Mouse (Mus musculus) neural tube, embryonic 15.5 days (tissue): Measurements from ENCODE around the gene Pear1. TPM values are rescaled to one million over a fixed set of nuclear protein-coding genes. Genes with fewer than 3 reads are reported as not detected.
A peak's percentile ranks its signal among the peaks of the same experiment; 100 is the strongest.
"Not testable (repeated sequence)": the region's sequence is repeated elsewhere in the genome, so short reads cannot be mapped to it uniquely, and the experiment has no call there.

Experiments
- ATAC-seq: fragments of 200-750 bp; cut with Nextera tagmentation; 2 replicates; pipeline ENCODE4 v1.8.0; 2017; ENCODE audit warnings: mild to moderate bottlenecking, moderate TSS enrichment, moderate library complexity; ENCODE audit not compliant: low FRiP score
- H3K27ac ChIP-seq: fragments of 300-500 bp; sonication (generic); replicated peaks from 2 replicates; pipeline ENCODE4 v1.5.1; 2015; ENCODE audit warnings: mild to moderate bottlenecking, inconsistent platforms
- H3K27me3 ChIP-seq: fragments of 300-500 bp; sonication (generic); replicated peaks from 2 replicates; pipeline ENCODE4 v1.6.1; 2015; ENCODE audit warnings: inconsistent platforms
- H3K36me3 ChIP-seq: fragments of 300-500 bp; sonication (generic); 2 replicates; pipeline ENCODE4 v1.6.1; 2015; ENCODE audit warnings: inconsistent platforms
- H3K4me1 ChIP-seq: fragments of 300-500 bp; sonication (generic); 2 replicates; pipeline ENCODE4 v1.6.1; 2015; ENCODE audit warnings: inconsistent platforms
- H3K4me2 ChIP-seq: fragments of 300-500 bp; sonication (generic); 2 replicates; pipeline ENCODE4 v1.6.1; 2015; ENCODE audit warnings: inconsistent platforms, mild to moderate bottlenecking, moderate library complexity
- H3K4me3 ChIP-seq: fragments of 300-500 bp; sonication (generic); replicated peaks from 2 replicates; pipeline ENCODE4 v1.5.1; 2015; ENCODE audit warnings: mild to moderate bottlenecking, inconsistent platforms
- H3K9ac ChIP-seq: fragments of 300-500 bp; sonication (generic); replicated peaks from 2 replicates; pipeline ENCODE4 v1.6.1; 2015; ENCODE audit warnings: mild to moderate bottlenecking, inconsistent platforms
- H3K9me3 ChIP-seq: fragments of 300-500 bp; sonication (generic); replicated peaks from 2 replicates; pipeline ENCODE4 v1.6.1; 2016; ENCODE audit warnings: inconsistent platforms
- WGBS: fragments of 180-500 bp; shearing (Covaris S2); methylation state at CpG from one replicate; pipeline ENCODE4 v1.1.7; 2015; ENCODE audit warnings: mixed read lengths; 5-methylcytosine and 5-hydroxymethylcytosine counted together
- polyA plus RNA-seq: library from polyadenylated mRNA; unstranded; fragments of >200 nt; fragmentation: Nextera tagmentation; extraction: Ambion mirVana; gene quantifications from 2 replicates; pipeline ENCODE4 v1.2.1, GENCODE M21; 2015

Gene Pear1
- polyA plus RNA-seq = 9.1 and 13.4 TPM in 2 replicates

DNA sequence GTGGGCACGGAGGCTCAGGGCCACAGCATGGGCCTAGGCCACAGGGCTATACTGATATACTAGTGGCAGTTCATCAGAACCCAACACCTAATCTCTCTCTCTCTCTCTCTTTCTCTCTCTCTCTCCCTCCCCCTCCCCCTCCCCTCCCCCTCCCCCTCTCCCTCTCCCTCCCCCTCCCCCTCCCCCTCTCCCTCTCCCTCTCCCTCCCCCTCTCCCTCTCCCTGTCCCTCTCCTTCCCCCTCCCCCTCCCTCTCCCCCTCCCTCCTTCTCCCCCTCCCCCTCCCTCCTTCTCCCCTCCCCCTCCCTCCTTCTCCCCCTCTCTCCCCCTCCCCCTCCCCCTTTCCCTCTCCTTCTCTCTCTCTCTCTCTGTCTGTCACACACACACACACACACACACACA is at the start of gene Pear1:
Gene Pear1 (minus strand): TSS at position 101 of the 400 bp plus-strand sequence.
- H3K9me3 ChIP-seq, H3K27me3 ChIP-seq, H3K27ac ChIP-seq, ATAC-seq, H3K4me1 ChIP-seq, H3K4me3 ChIP-seq, H3K36me3 ChIP-seq, H3K9ac ChIP-seq, H3K4me2 ChIP-seq: not testable (repeated sequence)
- 92% methylated on average over 1 of the region's 1 CpGs for WGBS

DNA sequence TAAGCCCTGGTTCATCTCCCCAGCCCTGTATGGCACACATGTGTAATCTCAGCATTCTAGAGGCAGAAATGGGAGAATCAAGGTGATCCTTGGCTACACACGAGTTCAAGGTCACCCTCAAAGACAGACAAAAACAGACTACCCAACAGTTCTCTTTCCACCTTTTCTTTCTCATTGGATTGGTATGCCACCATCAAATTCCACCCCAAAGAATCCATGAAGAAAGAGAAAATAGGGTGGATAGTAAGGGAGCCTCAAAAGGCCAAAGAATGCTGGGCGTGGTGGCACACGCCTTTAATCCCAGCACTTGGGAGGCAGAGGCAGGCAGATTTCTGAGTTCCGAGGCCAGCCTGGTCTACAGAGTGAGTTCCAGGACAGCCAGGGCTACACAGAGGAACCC is 40.0 kb upstream of the Pear1 start:
- not testable (repeated sequence) for H3K4me3 ChIP-seq, H3K9ac ChIP-seq, H3K9me3 ChIP-seq, H3K4me1 ChIP-seq, ATAC-seq, H3K27me3 ChIP-seq, H3K4me2 ChIP-seq, H3K27ac ChIP-seq
- 97% methylated on average over 4 of the region's 4 CpGs for WGBS
- peaks cover 77% of the 10 kb centered on the region for H3K36me3 ChIP-seq

DNA sequence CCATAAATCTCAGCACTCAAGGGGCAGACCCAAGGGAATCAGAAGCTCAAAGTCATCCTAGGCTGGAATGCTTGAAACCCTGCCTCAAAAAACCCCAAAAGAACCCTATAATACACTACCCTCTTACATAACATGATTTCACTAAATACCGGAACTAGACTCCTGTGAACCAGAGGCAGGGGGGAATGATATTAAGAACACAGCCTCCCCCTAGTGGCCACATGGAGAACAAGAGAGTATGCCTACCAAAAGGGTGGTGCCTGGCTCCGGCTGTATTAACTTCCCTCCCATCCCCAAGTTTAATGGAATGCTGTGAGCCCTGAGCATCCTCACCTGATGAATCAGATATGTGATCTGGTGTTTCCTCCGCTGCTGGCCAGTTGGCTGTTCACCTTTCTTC is 35.7 kb upstream of the Pear1 start:
- no peak overlapping the region for H3K9ac ChIP-seq
- H3K4me3 ChIP-seq = no peak overlapping the region
- H3K4me1 ChIP-seq = no peaks in the 10 kb centered on the region
- H3K27me3 ChIP-seq = no peaks in the 10 kb centered on the region
- ATAC-seq = peak; percentile 69; the same call in 1 of the 2 replicates
- H3K27ac ChIP-seq = no peak overlapping the region
- WGBS = 27% methylated on average over 3 of the region's 3 CpGs
- no peak overlapping the region for H3K4me2 ChIP-seq
- H3K9me3 ChIP-seq = no peaks in the 10 kb centered on the region
- peaks cover 68% of the 10 kb centered on the region for H3K36me3 ChIP-seq

DNA sequence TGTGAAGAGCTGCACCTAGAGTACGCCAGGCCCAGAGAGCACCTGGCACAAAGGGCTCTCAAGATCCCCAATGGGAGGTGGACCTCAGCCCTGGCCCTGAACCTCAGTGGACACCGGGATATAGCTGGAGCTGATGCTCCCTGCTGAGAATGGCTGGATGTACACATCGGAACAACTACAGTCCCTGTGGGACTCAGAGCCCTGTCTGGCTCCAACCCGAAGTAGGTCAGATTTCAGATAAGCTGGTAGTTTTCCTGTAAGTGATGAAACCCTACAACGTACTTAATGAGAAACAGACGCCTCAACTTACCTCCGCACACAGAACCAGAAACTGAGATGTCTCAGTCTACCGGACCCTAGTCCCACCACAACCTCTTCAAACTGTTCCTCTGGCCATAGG is 33.6 kb upstream of the Pear1 start:
- Histone ChIP-seq H3K4me2 (no peak overlapping the region), H3K4me1 (0 out of 2 replicates have a peak, but pooled peaks cover 6% of the 10 kb centered on the region), H3K9ac (no peak overlapping the region), H3K9me3 (no peaks in the 10 kb centered on the region), H3K4me3 (no peak overlapping the region), H3K27me3 (no peaks in the 10 kb centered on the region), H3K36me3 (peaks cover 53% of the 10 kb centered on the region), H3K27ac (no peak overlapping the region)
- no peak for ATAC-seq
- WGBS = 94% methylated on average over 8 of the region's 8 CpGs

DNA sequence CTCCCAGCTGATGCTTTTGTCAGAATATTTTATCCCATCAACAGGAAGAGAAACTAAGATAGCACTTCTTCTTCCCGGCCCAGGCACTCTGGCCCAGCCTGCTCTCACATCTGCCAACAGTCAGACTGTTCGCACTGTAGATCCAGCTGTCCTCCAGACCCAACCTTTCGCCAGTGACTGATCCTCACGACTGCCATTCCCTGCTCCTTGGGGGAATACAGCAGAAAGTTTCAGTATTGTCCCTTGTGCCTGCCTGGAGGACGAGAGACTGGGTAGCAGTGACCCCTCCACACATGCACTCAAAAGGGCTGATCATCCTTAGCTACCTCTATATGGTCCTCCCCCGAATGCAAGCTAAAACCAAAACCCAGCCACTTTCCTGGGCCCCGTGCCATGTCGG is 31.8 kb upstream of the Pear1 start:
- Histone ChIP-seq H3K4me3 (no peak overlapping the region), H3K9ac (no peak overlapping the region), H3K36me3 (peaks cover 38% of the 10 kb centered on the region), H3K27ac (no peak overlapping the region), H3K4me1 (0 out of 2 replicates have a peak, but pooled peaks cover 6% of the 10 kb centered on the region), H3K9me3 (no peaks in the 10 kb centered on the region), H3K27me3 (no peaks in the 10 kb centered on the region), H3K4me2 (no peak overlapping the region)
- WGBS = 86% methylated on average over 8 of the region's 8 CpGs
- no peak for ATAC-seq

DNA sequence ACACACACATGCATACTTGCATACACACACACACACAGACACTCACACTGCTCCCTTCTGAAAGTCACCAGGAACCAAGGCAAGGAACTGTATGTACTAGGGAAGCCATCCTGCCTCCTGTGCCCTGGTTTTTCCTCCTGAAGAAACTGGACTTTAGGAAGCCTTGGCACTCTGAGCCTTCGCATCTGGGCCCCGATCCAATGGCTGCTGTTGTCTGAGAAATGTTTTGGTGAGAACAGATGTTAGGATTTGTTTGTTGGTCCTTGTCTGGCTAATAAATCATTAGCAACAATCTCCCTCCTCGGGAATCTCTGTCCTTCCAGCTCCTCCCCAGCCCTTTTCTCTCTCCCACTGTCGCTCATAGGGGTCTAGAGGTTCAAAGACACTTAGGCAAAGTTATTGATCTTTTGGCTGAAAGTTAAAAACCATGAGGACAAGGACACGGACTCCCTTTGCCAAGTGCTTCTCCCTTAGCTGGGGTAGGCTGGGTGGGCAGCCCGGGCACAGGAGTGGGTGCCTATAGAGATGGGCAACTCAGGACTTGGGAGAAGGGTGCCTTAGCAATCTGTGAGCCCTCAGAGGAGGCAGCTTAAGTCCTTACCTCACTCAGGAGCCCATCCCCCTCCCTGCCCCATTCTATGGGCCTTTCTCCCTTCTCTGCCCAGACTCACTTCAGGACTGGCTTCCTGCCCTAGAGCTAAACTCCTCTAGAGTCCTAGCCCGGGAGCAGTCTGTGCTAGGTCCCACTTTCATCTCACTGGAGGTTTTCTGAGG is 30.9 kb upstream of the Pear1 start:
- Histone ChIP-seq H3K4me3 (no peak overlapping the region), H3K4me2 (no peak overlapping the region), H3K27ac (0 out of 2 replicates have a peak overlapping the region, but pooled peaks have one; percentile 28), H3K9me3 (no peaks in the 10 kb centered on the region), H3K9ac (no peak overlapping the region), H3K36me3 (peaks cover 37% of the 10 kb centered on the region), H3K27me3 (no peaks in the 10 kb centered on the region), H3K4me1 (0 out of 2 replicates have a peak, but pooled peaks cover 6% of the 10 kb centered on the region)
- 55% methylated on average over 7 of the region's 7 CpGs for WGBS
- ATAC-seq = no peak

DNA sequence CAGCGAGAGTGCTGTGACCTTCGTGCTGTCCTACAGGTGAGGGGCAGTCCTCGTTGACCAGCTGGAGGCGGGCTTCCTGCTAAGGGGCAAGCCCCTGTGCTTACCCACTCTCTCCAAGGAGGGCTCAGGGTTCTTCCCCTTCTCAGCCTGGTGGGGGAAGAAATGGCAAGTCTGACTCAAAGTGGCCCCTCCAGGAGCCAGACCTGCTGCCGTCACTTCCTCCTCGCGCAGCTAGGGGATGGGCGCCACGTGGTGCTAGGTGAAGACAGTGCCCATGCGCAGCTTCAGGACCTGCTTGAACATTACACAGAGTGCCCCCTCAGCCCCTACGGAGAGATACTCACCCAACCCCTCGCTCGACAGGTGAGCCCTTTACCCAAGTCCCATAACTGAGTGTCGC is 25.0 kb upstream of the Pear1 start:
- 90% methylated on average over 14 of the region's 14 CpGs for WGBS
- H3K4me2 ChIP-seq = no peak overlapping the region

DNA sequence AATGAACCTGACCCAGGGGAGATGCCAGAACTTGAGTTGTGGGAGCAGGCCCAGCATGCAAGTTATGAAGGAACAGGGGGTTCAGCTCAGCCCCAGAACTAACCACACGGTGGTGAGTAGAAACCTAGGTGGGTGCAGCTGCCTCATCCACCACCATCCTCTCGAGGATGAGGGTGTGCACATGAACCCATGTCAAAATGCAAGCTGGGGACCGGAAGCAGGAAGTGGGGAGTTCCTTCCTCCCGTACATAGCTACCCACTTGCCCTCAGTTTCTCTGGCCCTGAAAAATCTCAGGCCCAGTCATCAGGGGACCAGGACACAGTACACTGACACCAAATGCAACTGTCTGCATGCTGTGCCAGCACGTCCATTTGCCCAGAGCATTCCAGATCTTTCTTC is 23.6 kb upstream of the Pear1 start:
- H3K4me2 ChIP-seq = no peak overlapping the region
- H3K36me3 ChIP-seq = no peaks in the 10 kb centered on the region
- H3K27ac ChIP-seq = no peak overlapping the region
- ATAC-seq = no peak
- H3K4me3 ChIP-seq = no peak overlapping the region
- no peaks in the 10 kb centered on the region for H3K27me3 ChIP-seq
- WGBS = 79% methylated on average over 5 of the region's 5 CpGs
- H3K4me1 ChIP-seq = no peaks in the 10 kb centered on the region
- no peaks in the 10 kb centered on the region for H3K9me3 ChIP-seq
- no peak overlapping the region for H3K9ac ChIP-seq

More for the DNA sequence above, 25.0 kb upstream of the Pear1 start:
- Histone ChIP-seq H3K9me3 (no peaks in the 10 kb centered on the region), H3K27me3 (no peaks in the 10 kb centered on the region), H3K4me1 (0 out of 2 replicates have a peak, but pooled peaks cover 4% of the 10 kb centered on the region), H3K9ac (no peak overlapping the region), H3K4me3 (no peak overlapping the region), H3K27ac (no peak overlapping the region), H3K36me3 (no peaks in the 10 kb centered on the region)
- ATAC-seq = no peak

DNA sequence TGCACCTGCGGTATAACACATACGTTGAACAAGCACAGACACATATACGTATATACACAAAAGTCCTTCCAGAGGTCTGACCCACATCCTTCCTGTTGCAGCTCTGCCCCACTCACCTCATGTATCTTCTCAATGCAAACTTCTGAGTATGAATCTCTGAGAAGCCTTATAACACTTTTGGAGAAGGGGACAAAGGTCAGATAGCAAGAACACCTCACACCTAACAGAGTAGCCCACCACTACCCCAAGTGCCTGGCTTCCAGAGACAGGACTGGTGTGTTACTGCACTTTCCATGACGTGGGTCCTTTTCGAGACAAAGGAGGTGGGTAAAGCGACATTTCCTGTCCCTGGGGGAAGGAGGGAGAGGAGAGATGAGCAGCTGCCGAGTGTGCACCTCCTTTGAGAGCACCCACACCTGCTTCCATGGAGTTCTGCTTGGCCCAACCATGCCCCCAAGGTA is 22.6 kb upstream of the Pear1 start, which contains the start of gene Sh2d2a:
Gene Sh2d2a (plus strand): TSS at position 106 of the 461 bp plus-strand sequence.
- ATAC-seq = no peak
- no peak within 1 kb of the TSS for H3K4me3 ChIP-seq
- no peaks in the 10 kb centered on the region for H3K36me3 ChIP-seq
- no peaks in the 10 kb centered on the region for H3K27me3 ChIP-seq
- H3K4me1 ChIP-seq = no peaks in the 10 kb centered on the region
- no peak within 1 kb of the TSS for H3K27ac ChIP-seq
- 67% methylated on average over 7 of the region's 7 CpGs for WGBS
- H3K4me2 ChIP-seq = no peak within 1 kb of the TSS
- H3K9me3 ChIP-seq = no peaks in the 10 kb centered on the region
- H3K9ac ChIP-seq = no peak within 1 kb of the TSS

DNA sequence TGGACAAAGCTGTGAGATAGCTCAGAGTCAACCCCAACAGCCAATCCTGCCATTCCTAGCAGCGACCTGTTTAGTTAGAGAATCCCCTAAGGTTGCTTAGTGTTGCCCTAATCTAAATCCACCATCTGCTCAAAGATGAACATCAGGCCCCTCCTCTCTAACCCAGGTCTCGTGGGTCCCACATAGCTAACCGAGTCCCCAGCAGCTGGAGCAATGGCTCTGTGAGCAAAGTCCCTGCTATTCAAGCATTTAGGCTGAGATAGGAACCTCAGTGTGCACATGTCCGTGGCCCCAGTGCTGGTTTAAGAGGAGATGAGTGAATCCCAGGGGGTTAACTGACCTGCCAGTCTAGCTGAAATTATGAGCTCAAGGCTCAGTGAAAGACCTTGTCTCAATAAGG is 22.1 kb upstream of the Pear1 start:
- Histone ChIP-seq H3K36me3 (no peaks in the 10 kb centered on the region), H3K4me1 (no peaks in the 10 kb centered on the region), H3K4me3 (no peak overlapping the region), H3K9me3 (no peaks in the 10 kb centered on the region), H3K27ac (no peak overlapping the region), H3K4me2 (no peak overlapping the region), H3K27me3 (no peaks in the 10 kb centered on the region), H3K9ac (no peak overlapping the region)
- ATAC-seq = no peak
- 58% methylated on average over 4 of the region's 4 CpGs for WGBS

DNA sequence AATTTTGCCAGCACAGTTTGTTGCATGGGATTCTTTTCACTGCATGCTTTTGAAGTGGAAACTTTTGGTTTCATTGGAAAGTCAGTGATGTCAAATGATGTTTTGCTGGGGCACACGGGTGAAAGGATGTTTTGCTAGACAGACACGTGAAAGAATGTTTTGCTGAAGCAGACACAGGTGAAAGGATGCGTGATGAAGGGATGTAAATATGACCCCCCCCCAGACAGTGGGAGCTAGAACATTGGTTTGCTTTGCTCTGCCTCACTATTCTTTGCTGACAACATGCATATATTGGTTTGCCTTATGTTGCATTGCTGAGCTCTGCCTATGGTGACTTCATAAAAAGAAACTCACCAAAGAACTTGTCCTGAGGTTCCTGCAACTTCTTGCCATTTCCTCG is 20.9 kb upstream of the Pear1 start:
- WGBS = 92% methylated on average over 4 of the region's 4 CpGs
- H3K9me3 ChIP-seq = no peaks in the 10 kb centered on the region
- no peak overlapping the region for H3K9ac ChIP-seq
- no peak overlapping the region for H3K27ac ChIP-seq
- H3K27me3 ChIP-seq = no peaks in the 10 kb centered on the region
- H3K4me3 ChIP-seq = no peak overlapping the region
- ATAC-seq = no peak
- no peak overlapping the region for H3K4me2 ChIP-seq
- H3K4me1 ChIP-seq = no peaks in the 10 kb centered on the region
- H3K36me3 ChIP-seq = no peaks in the 10 kb centered on the region

DNA sequence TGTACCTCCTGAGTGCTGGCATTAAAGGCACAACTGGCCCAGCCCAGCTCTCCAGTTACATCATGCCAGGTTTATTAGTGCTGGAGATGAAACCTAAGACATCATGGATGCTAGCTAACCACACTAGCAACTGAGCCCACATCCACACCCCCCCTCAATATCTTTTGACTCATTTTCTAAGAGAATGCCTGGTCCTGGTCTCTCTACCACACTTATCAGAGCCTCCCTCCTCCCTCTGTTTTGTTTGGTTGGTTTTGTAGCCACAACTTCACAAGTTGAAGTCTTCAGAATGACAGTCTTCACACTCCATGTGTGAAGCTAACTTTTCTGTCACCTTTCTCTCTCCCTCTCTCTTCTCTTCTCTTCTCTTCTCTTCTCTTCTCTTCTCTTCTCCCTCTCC is 16.8 kb upstream of the Pear1 start:
- H3K27me3 ChIP-seq = no peaks in the 10 kb centered on the region
- no peak overlapping the region for H3K9ac ChIP-seq
- no peak overlapping the region for H3K4me2 ChIP-seq
- no peaks in the 10 kb centered on the region for H3K4me1 ChIP-seq
- H3K36me3 ChIP-seq = no peaks in the 10 kb centered on the region
- no peak overlapping the region for H3K4me3 ChIP-seq
- no peak for ATAC-seq
- no peaks in the 10 kb centered on the region for H3K9me3 ChIP-seq
- no peak overlapping the region for H3K27ac ChIP-seq
